Mouse (Mus musculus) embryonic facial prominence, embryonic 10.5 days (tissue): ENCODE data around the gene Bmper. TPM values are rescaled to one million over a fixed set of nuclear protein-coding genes. Genes with fewer than 3 reads are reported as not detected.

Experiments
- DNase-seq: peaks from one replicate; pipeline ENCODE4 v3.0.0-alpha.2; 2017; ENCODE audit warnings: low spot score
- H3K27ac ChIP-seq: fragments of 300-500 bp; sonication (generic); replicated peaks from 2 replicates; pipeline ENCODE4 v1.5.1; 2016; ENCODE audit warnings: mild to moderate bottlenecking
- H3K27me3 ChIP-seq: fragments of 300-500 bp; sonication (generic); replicated peaks from 2 replicates; pipeline ENCODE4 v1.6.1; 2016; ENCODE audit warnings: low read depth, mild to moderate bottlenecking; ENCODE audit not compliant: poor library complexity, severe bottlenecking
- H3K36me3 ChIP-seq: fragments of 300-500 bp; sonication (generic); replicated peaks from 2 replicates; pipeline ENCODE4 v1.6.1; 2016; ENCODE audit warnings: mild to moderate bottlenecking, moderate library complexity
- H3K4me1 ChIP-seq: fragments of 300-500 bp; sonication (generic); 2 replicates; pipeline ENCODE4 v1.6.1; 2016
- H3K4me3 ChIP-seq: fragments of 300-500 bp; sonication (generic); 2 replicates; pipeline ENCODE4 v1.5.1; 2016; ENCODE audit warnings: mild to moderate bottlenecking, moderate library complexity
- H3K9me3 ChIP-seq: fragments of 300-500 bp; sonication (generic); 2 replicates; pipeline ENCODE4 v1.6.1; 2016; ENCODE audit warnings: mild to moderate bottlenecking
- WGBS: fragments of 180-500 bp; shearing (Covaris S2); methylation state at CpG from one replicate; pipeline ENCODE4 v1.1.7; 2016; 5-methylcytosine and 5-hydroxymethylcytosine counted together
- polyA plus RNA-seq: library from polyadenylated mRNA; unstranded; fragments of >200 nt; fragmentation: Nextera tagmentation; extraction: Ambion mirVana; gene quantifications from 2 replicates; pipeline ENCODE4 v1.2.1, GENCODE M21; 2016

Gene Bmper
- polyA plus RNA-seq, 1 experiment from 2014 or later: 4.5 TPM

DNA sequence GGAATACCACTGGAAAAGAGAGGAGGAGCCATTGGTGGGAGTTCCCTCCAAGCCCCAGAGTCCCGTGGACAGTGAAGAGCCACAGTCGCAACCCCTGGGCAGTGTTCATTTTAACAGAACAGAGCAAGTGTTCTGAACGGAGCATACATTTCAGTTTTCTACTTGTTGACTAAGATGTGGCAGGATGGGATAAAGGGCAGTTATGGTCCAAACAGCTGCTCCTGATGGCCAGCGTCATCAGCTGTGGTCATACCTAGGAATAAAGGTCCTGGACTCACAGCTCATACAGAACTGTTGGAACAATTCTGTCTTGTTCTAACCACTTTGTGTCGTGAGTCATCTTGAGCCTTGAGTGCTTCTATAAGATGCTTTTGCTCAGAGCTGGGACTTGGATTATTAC lies 265.4 kb downstream of the Bmper start:
- no peak overlapping the region for H3K27ac ChIP-seq
- H3K9me3 ChIP-seq: no peaks in the 10 kb centered on the region
- DNase-seq: no peak
- WGBS: 89% methylated on average over 5 of the region's 5 CpGs
- no peak overlapping the region for H3K4me3 ChIP-seq
- H3K27me3 ChIP-seq: no peaks in the 10 kb centered on the region
- H3K36me3 ChIP-seq: no peaks in the 10 kb centered on the region
- H3K4me1 ChIP-seq: peaks cover 6% of the 10 kb centered on the region

DNA sequence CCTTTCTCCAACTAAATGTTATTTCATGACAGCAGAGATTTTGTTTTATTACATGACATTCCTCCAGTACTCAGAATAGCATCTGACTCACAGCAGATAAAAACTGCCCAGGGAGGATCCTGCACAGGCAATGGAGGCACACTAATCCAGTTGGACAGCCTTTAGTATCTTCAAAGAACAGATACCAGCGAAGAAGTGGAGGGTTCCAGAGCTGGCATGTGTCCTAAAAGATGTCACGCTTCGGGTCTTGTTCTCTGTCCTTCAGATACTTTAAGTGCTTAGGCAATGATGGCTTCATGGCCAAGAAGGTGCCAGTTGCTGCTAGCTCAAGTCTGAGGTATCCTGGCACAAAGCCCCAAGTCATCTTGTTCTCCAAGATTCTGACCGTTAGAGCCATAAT lies 272.5 kb downstream of the Bmper start:
- no peak for DNase-seq
- Histone ChIP-seq H3K27ac (no peak overlapping the region), H3K36me3 (no peaks in the 10 kb centered on the region), H3K4me3 (no peak overlapping the region), H3K27me3 (no peaks in the 10 kb centered on the region), H3K4me1 (no peaks in the 10 kb centered on the region), H3K9me3 (peaks cover under 1% of the 10 kb centered on the region; the same call in 1 of the 2 replicates)
- 90% methylated on average over 4 of the region's 4 CpGs for WGBS

DNA sequence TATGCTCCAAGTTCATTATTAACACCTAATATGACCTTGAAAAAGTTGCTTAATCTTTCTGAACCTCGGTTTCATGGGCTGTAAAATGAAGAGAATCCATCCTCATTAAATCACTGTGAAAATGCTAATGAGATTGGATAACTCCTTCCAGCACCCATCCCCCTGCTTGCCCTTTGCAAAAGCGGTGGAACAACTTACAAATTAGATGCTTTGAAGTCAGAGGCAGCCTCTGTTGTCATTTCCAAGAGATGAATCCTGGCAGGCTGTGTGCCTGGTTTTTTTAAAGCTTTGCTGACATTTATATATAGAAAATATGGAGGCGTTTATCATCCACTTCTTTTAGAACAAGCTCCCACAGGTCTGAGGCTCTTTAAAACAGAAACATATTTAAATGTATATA lies 274.8 kb downstream of the Bmper start:
- no peaks in the 10 kb centered on the region for H3K36me3 ChIP-seq
- WGBS: 37% methylated on average over 3 of the region's 3 CpGs
- no peak for DNase-seq
- H3K4me3 ChIP-seq: no peak overlapping the region
- H3K4me1 ChIP-seq: no peaks in the 10 kb centered on the region
- H3K27me3 ChIP-seq: no peaks in the 10 kb centered on the region
- H3K9me3 ChIP-seq: peaks cover 4% of the 10 kb centered on the region; the same call in 1 of the 2 replicates
- H3K27ac ChIP-seq: no peak overlapping the region

DNA sequence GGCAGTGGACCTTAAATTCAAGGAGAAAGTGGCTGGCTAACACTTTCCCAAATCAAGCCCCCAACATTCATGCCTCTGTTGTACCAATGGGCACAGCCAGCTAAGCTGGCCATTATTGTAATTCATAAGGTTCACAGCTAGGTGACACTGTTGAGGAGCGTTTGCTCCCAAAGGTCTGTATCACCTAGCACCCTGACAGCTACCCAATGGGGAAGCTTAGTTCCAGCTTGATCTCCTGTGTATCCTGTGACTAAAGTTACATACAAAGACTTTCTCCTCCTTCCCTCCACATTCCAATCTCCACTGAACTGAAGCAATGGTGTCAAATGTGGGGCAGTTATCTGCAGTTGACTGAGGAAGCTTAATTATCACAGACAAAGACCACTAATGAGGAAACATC lies 311.0 kb downstream of the Bmper start:
- no peaks in the 10 kb centered on the region for H3K9me3 ChIP-seq
- H3K36me3 ChIP-seq: no peaks in the 10 kb centered on the region
- H3K4me1 ChIP-seq: no peaks in the 10 kb centered on the region
- no peak for DNase-seq
- H3K4me3 ChIP-seq: no peak overlapping the region
- no peak overlapping the region for H3K27ac ChIP-seq
- H3K27me3 ChIP-seq: no peaks in the 10 kb centered on the region
- 17% methylated on average over 1 of the region's 1 CpGs for WGBS
